ENCODE assay signal across 10 mouse cellular contexts in the genomic region with DNA sequence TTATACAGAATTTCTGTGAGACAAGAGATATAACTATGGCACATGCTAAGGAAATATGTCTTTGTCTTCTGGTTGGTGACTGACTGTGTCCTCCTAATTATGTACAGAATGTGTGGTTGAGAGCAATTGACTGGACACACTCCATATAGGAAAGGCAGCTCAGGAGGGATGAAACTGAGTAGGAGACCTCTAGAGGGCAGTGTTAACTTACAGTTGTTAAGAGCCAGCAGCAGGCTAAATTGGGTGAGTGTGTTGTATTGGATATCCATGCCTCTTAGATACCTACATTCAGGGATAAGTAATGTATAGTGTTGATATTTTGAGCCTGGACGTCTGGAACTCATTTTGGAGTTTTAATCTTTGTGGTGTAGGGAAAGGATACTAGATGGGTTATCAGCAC.
DNase-seq lines count a peak whose midpoint lies in the region; ATAC-seq and TF ChIP-seq lines count a peak whose summit lies in the region.
"Had no signal": no experiment of that assay in that cellular context is flagged by ENCODE, and none has a peak within 500 bp of the region (broad histone marks: within the 10 kb centered on the region; RNA-seq: fewer than 3 reads in every experiment).

No protein-coding gene starts in this region.

- H3K27me3 ChIP-seq in neural tube, embryonic 11.5 days (ENCODE audit: control insufficient read depth, insufficient read depth, low read length): no peaks in the 10 kb centered on the region
- H3K27me3 ChIP-seq in forebrain, embryonic 16.5 days (replicated peaks; ENCODE audit: control insufficient read depth, insufficient read depth, low read length): no peaks in the 10 kb centered on the region
- no peaks in the 10 kb centered on the region for H3K27me3 ChIP-seq in kidney, postnatal 0 days (ENCODE audit: insufficient read depth, low read length)
- H3K27me3 ChIP-seq: embryonic facial prominence, embryonic 13.5 days had no signal

- WGBS in neural tube, embryonic 11.5 days: 9% methylated on average over 1 of the region's 1 CpGs
- 0% methylated on average over 1 of the region's 1 CpGs for WGBS in forebrain, embryonic 16.5 days
- WGBS in kidney, postnatal 0 days: 0% methylated on average over 1 of the region's 1 CpGs

- TF ChIP-seq CTCF in kidney, postnatal 0 days (IDR thresholded peaks at IDR 0.05; ENCODE audit: low read depth): peak; percentile 87

- H3K4me2 ChIP-seq in neural tube, embryonic 11.5 days (ENCODE audit: low read depth): no peak overlapping the region
- H3K4me2 ChIP-seq in forebrain, embryonic 16.5 days (ENCODE audit: low read length): no peak overlapping the region
- no peak overlapping the region for H3K4me2 ChIP-seq in kidney, postnatal 0 days (ENCODE audit: low read length)
- H3K4me2 ChIP-seq: embryonic facial prominence, embryonic 13.5 days had no signal

- no peak overlapping the region for H3K27ac ChIP-seq in neural tube, embryonic 11.5 days (ENCODE audit: low read depth, low read length)
- no peak overlapping the region for H3K27ac ChIP-seq in forebrain, embryonic 16.5 days (ENCODE audit: low read length)
- H3K27ac ChIP-seq in kidney, postnatal 0 days: no peak overlapping the region
- H3K27ac ChIP-seq: embryonic facial prominence, embryonic 13.5 days; macrophage had no signal

- H3K4me3 ChIP-seq in neural tube, embryonic 11.5 days (ENCODE audit: low read depth, low read length): no peak overlapping the region
- H3K4me3 ChIP-seq in forebrain, embryonic 16.5 days (replicated peaks; ENCODE audit: low read length): no peak overlapping the region
- H3K4me3 ChIP-seq in kidney, postnatal 0 days (replicated peaks; ENCODE audit: low read depth, low read length): no peak overlapping the region
- H3K4me3 ChIP-seq: embryonic facial prominence, embryonic 13.5 days had no signal

- DNase-seq in neural tube, embryonic 11.5 days (ENCODE audit: low spot score): peak; percentile 22
- no peak for DNase-seq in neural tube, embryonic 10.5 days (ENCODE audit: extremely low spot score, low spot score)
- DNase-seq in cerebellum, adult 11 months: peak; percentile 26
- peak; percentile 94 for DNase-seq in kidney, postnatal 0 days (ENCODE audit: low spot score)
- peak; percentile 26 for DNase-seq in lung, postnatal 14 days
- no peak for DNase-seq in yolk sac, embryonic 10.5 days (ENCODE audit: low spot score)
- DNase-seq in urinary bladder, adult 2 months (ENCODE audit: low spot score): no peak

- no peak overlapping the region for H3K9ac ChIP-seq in neural tube, embryonic 11.5 days (ENCODE audit: low read length)
- no peak overlapping the region for H3K9ac ChIP-seq in forebrain, embryonic 16.5 days (replicated peaks; ENCODE audit: low read depth, low read length)
- H3K9ac ChIP-seq in kidney, postnatal 0 days (ENCODE audit: low read depth, low read length): no peak overlapping the region
- H3K9ac ChIP-seq: embryonic facial prominence, embryonic 13.5 days had no signal

- H3K36me3 ChIP-seq in neural tube, embryonic 11.5 days (ENCODE audit: control insufficient read depth, insufficient read depth, low read length): no peaks in the 10 kb centered on the region
- no peaks in the 10 kb centered on the region for H3K36me3 ChIP-seq in forebrain, embryonic 16.5 days (ENCODE audit: control insufficient read depth, insufficient read depth)
- H3K36me3 ChIP-seq in kidney, postnatal 0 days (ENCODE audit: insufficient read depth, low read length): no peaks in the 10 kb centered on the region
- H3K36me3 ChIP-seq: embryonic facial prominence, embryonic 13.5 days had no signal

- no peaks in the 10 kb centered on the region for H3K9me3 ChIP-seq in neural tube, embryonic 11.5 days (ENCODE audit: control insufficient read depth, low read length)
- no peaks in the 10 kb centered on the region for H3K9me3 ChIP-seq in forebrain, embryonic 16.5 days (ENCODE audit: control insufficient read depth, low read length)
- no peaks in the 10 kb centered on the region for H3K9me3 ChIP-seq in kidney, postnatal 0 days (replicated peaks; ENCODE audit: low read length)
- H3K9me3 ChIP-seq: embryonic facial prominence, embryonic 13.5 days had no signal

- 0 out of 2 replicates have a peak, but pooled peaks cover 3% of the 10 kb centered on the region for H3K4me1 ChIP-seq in neural tube, embryonic 11.5 days (ENCODE audit: control insufficient read depth, insufficient read depth, low read length)
- no peaks in the 10 kb centered on the region for H3K4me1 ChIP-seq in forebrain, embryonic 16.5 days (replicated peaks; ENCODE audit: control insufficient read depth, insufficient read depth, low read length)
- H3K4me1 ChIP-seq in kidney, postnatal 0 days (replicated peaks; ENCODE audit: insufficient read depth, low read length): no peaks in the 10 kb centered on the region

- peak; percentile 70 for ATAC-seq in neural tube, embryonic 11.5 days (ENCODE audit: insufficient read depth, low FRiP score, low TSS enrichment)
- peak; percentile 93 for ATAC-seq in forebrain, embryonic 16.5 days
- ATAC-seq in kidney, postnatal 0 days (replicated peaks; ENCODE audit: low FRiP score, low read depth): 0 out of 2 replicates have a peak, but pooled peaks have one; percentile 54

Comparison
In these comparisons a context has a peak if more than half of its experiments do, and no peak if none do; other contexts are left out.
1. DNase-seq: peak in neural tube, embryonic 11.5 days (single experiment), cerebellum, adult 11 months (single experiment), kidney, postnatal 0 days (single experiment) and lung, postnatal 14 days (single experiment); none in neural tube, embryonic 10.5 days (single experiment), yolk sac, embryonic 10.5 days (single experiment) and urinary bladder, adult 2 months (single experiment).
2. Peak in every context shown above with its lines, with median percentiles within 50 percentile points of each other: ATAC-seq.